Mouse (Mus musculus): ENCODE measurements around the gene Wdr60. TPM values are rescaled to one million over a fixed set of nuclear protein-coding genes. Genes with fewer than 3 reads are reported as not detected.
A peak's percentile ranks its signal among the peaks of the same experiment; 100 is the strongest.

The Wdr60 gene
- polyA plus RNA-seq, 1 experiment from 2014 or later = 21.1 TPM

GRCm38 (mm10) chr12:116282856-116283255, 20.0 kb upstream of the Wdr60 start:
- no peak overlapping the region for H3K9ac ChIP-seq (ENCODE audit: low read depth, low read length)
- H3K27ac ChIP-seq (ENCODE audit: low read length) = no peak overlapping the region
- WGBS = 94% methylated on average over 2 of the region's 2 CpGs
- H3K36me3 ChIP-seq (ENCODE audit: control insufficient read depth, insufficient read depth, low read length) = no peaks in the 10 kb centered on the region
- H3K9me3 ChIP-seq (replicated peaks; ENCODE audit: control insufficient read depth, low read length, poor library complexity, severe bottlenecking) = no peaks in the 10 kb centered on the region
- H3K4me1 ChIP-seq (ENCODE audit: control insufficient read depth, insufficient read depth, low read length) = peaks cover 10% of the 10 kb centered on the region
- no peaks in the 10 kb centered on the region for H3K27me3 ChIP-seq (ENCODE audit: control insufficient read depth, insufficient read depth, low read depth, low read length)
- H3K4me3 ChIP-seq (ENCODE audit: low read depth, low read length) = no peak overlapping the region
- no peak overlapping the region; the same call in 1 of the 2 replicates for H3K4me2 ChIP-seq (ENCODE audit: low read length)
- ATAC-seq = no peak

GRCm38 (mm10) chr12:116281427-116282281, 18.8 kb upstream of the Wdr60 start:
- Histone ChIP-seq H3K36me3 (ENCODE audit: control insufficient read depth, insufficient read depth, low read length) (no peaks in the 10 kb centered on the region), H3K9ac (ENCODE audit: low read depth, low read length) (peak overlapping the region; percentile 96), H3K27ac (ENCODE audit: low read length) (peak overlapping the region; percentile 98), H3K27me3 (ENCODE audit: control insufficient read depth, insufficient read depth, low read depth, low read length) (no peaks in the 10 kb centered on the region), H3K4me1 (ENCODE audit: control insufficient read depth, insufficient read depth, low read length) (peaks cover 10% of the 10 kb centered on the region), H3K4me2 (ENCODE audit: low read length) (peak overlapping the region; percentile 94), H3K9me3 (replicated peaks; ENCODE audit: control insufficient read depth, low read length, poor library complexity, severe bottlenecking) (no peaks in the 10 kb centered on the region), H3K4me3 (ENCODE audit: low read depth, low read length) (peak overlapping the region; percentile 99)
- under 1% methylated on average over 48 of the region's 55 CpGs for WGBS
- no peak; the same call in 1 of the 2 replicates for ATAC-seq

- ATAC-seq = peak; percentile 98
- no peaks in the 10 kb centered on the region for H3K36me3 ChIP-seq (ENCODE audit: control insufficient read depth, insufficient read depth, low read length)
- peak within 1 kb of the TSS; percentile 98 for H3K27ac ChIP-seq (ENCODE audit: low read length)
- peaks cover 10% of the 10 kb centered on the region for H3K4me1 ChIP-seq (ENCODE audit: control insufficient read depth, insufficient read depth, low read length)
- peak within 1 kb of the TSS; percentile 99 for H3K4me3 ChIP-seq (ENCODE audit: low read depth, low read length)
- peak within 1 kb of the TSS; percentile 96 for H3K9ac ChIP-seq (ENCODE audit: low read depth, low read length)
- H3K4me2 ChIP-seq (ENCODE audit: low read length) = peak within 1 kb of the TSS; percentile 94
- WGBS = under 1% methylated on average over 63 of the region's 68 CpGs
- H3K9me3 ChIP-seq (replicated peaks; ENCODE audit: control insufficient read depth, low read length, poor library complexity, severe bottlenecking) = no peaks in the 10 kb centered on the region
- no peaks in the 10 kb centered on the region for H3K27me3 ChIP-seq (ENCODE audit: control insufficient read depth, insufficient read depth, low read depth, low read length)
Observed at GRCm38 (mm10) chr12:116280653-116281364, 18.0 kb upstream of the Wdr60 start, which contains the start of gene Esyt2. Gene Esyt2, plus strand, starts transcription at chr12:116281196.

GRCm38 (mm10) chr12:116280149-116280652, 17.4 kb upstream of the Wdr60 start:
- H3K27ac ChIP-seq (ENCODE audit: low read length) = peak overlapping the region; percentile 98
- H3K9ac ChIP-seq (ENCODE audit: low read depth, low read length) = peak overlapping the region; percentile 96
- H3K4me1 ChIP-seq (ENCODE audit: control insufficient read depth, insufficient read depth, low read length) = peaks cover 10% of the 10 kb centered on the region
- H3K36me3 ChIP-seq (ENCODE audit: control insufficient read depth, insufficient read depth, low read length) = no peaks in the 10 kb centered on the region
- H3K9me3 ChIP-seq (replicated peaks; ENCODE audit: control insufficient read depth, low read length, poor library complexity, severe bottlenecking) = no peaks in the 10 kb centered on the region
- H3K4me3 ChIP-seq (ENCODE audit: low read depth, low read length) = peak overlapping the region; percentile 99
- under 1% methylated on average over 7 of the region's 7 CpGs for WGBS
- H3K4me2 ChIP-seq (ENCODE audit: low read length) = peak overlapping the region; percentile 63
- no peak for ATAC-seq
- H3K27me3 ChIP-seq (ENCODE audit: control insufficient read depth, insufficient read depth, low read depth, low read length) = no peaks in the 10 kb centered on the region

GRCm38 (mm10) chr12:116279181-116279580, 16.4 kb upstream of the Wdr60 start:
- WGBS = 88% methylated on average over 2 of the region's 2 CpGs
- no peak overlapping the region for H3K9ac ChIP-seq (ENCODE audit: low read depth, low read length)

GRCm38 (mm10) chr12:116278541-116278940, 15.7 kb upstream of the Wdr60 start:
- H3K9me3 ChIP-seq (replicated peaks; ENCODE audit: control insufficient read depth, low read length, poor library complexity, severe bottlenecking) = no peaks in the 10 kb centered on the region
- no peaks in the 10 kb centered on the region for H3K36me3 ChIP-seq (ENCODE audit: control insufficient read depth, insufficient read depth, low read length)
- no peaks in the 10 kb centered on the region for H3K27me3 ChIP-seq (ENCODE audit: control insufficient read depth, insufficient read depth, low read depth, low read length)
- no peak for ATAC-seq
- H3K4me1 ChIP-seq (ENCODE audit: control insufficient read depth, insufficient read depth, low read length) = peaks cover 10% of the 10 kb centered on the region
- no peak overlapping the region for H3K4me3 ChIP-seq (ENCODE audit: low read depth, low read length)
- H3K27ac ChIP-seq (ENCODE audit: low read length) = no peak overlapping the region
- 93% methylated on average over 1 of the region's 1 CpGs for WGBS
- no peak overlapping the region for H3K9ac ChIP-seq (ENCODE audit: low read depth, low read length)
- H3K4me2 ChIP-seq (ENCODE audit: low read length) = no peak overlapping the region

More at GRCm38 (mm10) chr12:116279181-116279580, 16.4 kb upstream of the Wdr60 start:
- no peak overlapping the region for H3K4me3 ChIP-seq (ENCODE audit: low read depth, low read length)
- peaks cover 10% of the 10 kb centered on the region for H3K4me1 ChIP-seq (ENCODE audit: control insufficient read depth, insufficient read depth, low read length)
- H3K36me3 ChIP-seq (ENCODE audit: control insufficient read depth, insufficient read depth, low read length) = no peaks in the 10 kb centered on the region
- no peak overlapping the region for H3K27ac ChIP-seq (ENCODE audit: low read length)
- no peaks in the 10 kb centered on the region for H3K27me3 ChIP-seq (ENCODE audit: control insufficient read depth, insufficient read depth, low read depth, low read length)
- H3K9me3 ChIP-seq (replicated peaks; ENCODE audit: control insufficient read depth, low read length, poor library complexity, severe bottlenecking) = no peaks in the 10 kb centered on the region
- no peak for ATAC-seq
- H3K4me2 ChIP-seq (ENCODE audit: low read length) = no peak overlapping the region

- ATAC-seq = no peak
- Histone ChIP-seq H3K27me3 (ENCODE audit: control insufficient read depth, insufficient read depth, low read depth, low read length) (no peaks in the 10 kb centered on the region), H3K9me3 (replicated peaks; ENCODE audit: control insufficient read depth, low read length, poor library complexity, severe bottlenecking) (no peaks in the 10 kb centered on the region), H3K4me2 (ENCODE audit: low read length) (no peak overlapping the region), H3K9ac (ENCODE audit: low read depth, low read length) (no peak overlapping the region), H3K4me3 (ENCODE audit: low read depth, low read length) (no peak overlapping the region), H3K27ac (ENCODE audit: low read length) (no peak overlapping the region), H3K36me3 (ENCODE audit: control insufficient read depth, insufficient read depth, low read length) (no peaks in the 10 kb centered on the region), H3K4me1 (ENCODE audit: control insufficient read depth, insufficient read depth, low read length) (peaks cover 4% of the 10 kb centered on the region)
- 70% methylated on average over 2 of the region's 2 CpGs for WGBS
Observed at GRCm38 (mm10) chr12:116276961-116277360, 14.1 kb upstream of the Wdr60 start.

- Histone ChIP-seq H3K4me3 (ENCODE audit: low read depth, low read length) (no peak overlapping the region), H3K27ac (ENCODE audit: low read length) (no peak overlapping the region), H3K27me3 (ENCODE audit: control insufficient read depth, insufficient read depth, low read depth, low read length) (no peaks in the 10 kb centered on the region), H3K4me1 (ENCODE audit: control insufficient read depth, insufficient read depth, low read length) (peaks cover 4% of the 10 kb centered on the region), H3K9me3 (replicated peaks; ENCODE audit: control insufficient read depth, low read length, poor library complexity, severe bottlenecking) (no peaks in the 10 kb centered on the region), H3K36me3 (ENCODE audit: control insufficient read depth, insufficient read depth, low read length) (no peaks in the 10 kb centered on the region), H3K9ac (ENCODE audit: low read depth, low read length) (no peak overlapping the region), H3K4me2 (ENCODE audit: low read length) (no peak overlapping the region)
- no peak for ATAC-seq
- WGBS = 91% methylated on average over 4 of the region's 4 CpGs
Observed at GRCm38 (mm10) chr12:116275631-116276030, 12.8 kb upstream of the Wdr60 start.
